8 mouse cellular contexts compared by ENCODE assay signal in genomic region chr7:31149751-31150565, GRCm38 (mm10). TPM values are rescaled to one million over a fixed set of nuclear protein-coding genes. Genes with fewer than 3 reads are reported as not detected.
DNase-seq lines count a peak whose midpoint lies in the region; ATAC-seq and TF ChIP-seq lines count a peak whose summit lies in the region.

No protein-coding gene starts in this region.

- H3K36me3 ChIP-seq in kidney, embryonic 15.5 days = peaks cover 4% of the 10 kb centered on the region; the same call in 1 of the 2 replicates
- H3K36me3 ChIP-seq in E14TG2a.4 (ENCODE audit: insufficient read depth, low read length) (peaks cover 32% of the 10 kb centered on the region), myocyte (ENCODE audit: control insufficient read depth, insufficient read depth) (no peaks in the 10 kb centered on the region)

- peak overlapping the region; percentile 61 for H3K4me2 ChIP-seq in kidney, embryonic 15.5 days
- peak overlapping the region; percentile 87 for H3K4me2 ChIP-seq in myocyte (ENCODE audit: low read depth)

- no peak for DNase-seq in kidney, adult 18-20 months
- peak; percentile 40 for DNase-seq in embryo, embryonic 9.5 days (ENCODE audit: extremely low spot score)
- DNase-seq in c-Kit-positive CD71-positive TER-119-positive erythroid progenitor cells, embryonic 14.5 days (ENCODE audit: low spot score) = no peak
- no peak for DNase-seq in ovary, postnatal 10 days (ENCODE audit: low spot score)

- H3K9me3 ChIP-seq in kidney, embryonic 15.5 days (replicated peaks) = no peaks in the 10 kb centered on the region
- no peaks in the 10 kb centered on the region for H3K9me3 ChIP-seq in E14TG2a.4 (ENCODE audit: low read length)

- no peaks in the 10 kb centered on the region for H3K27me3 ChIP-seq in kidney, embryonic 15.5 days
- H3K27me3 ChIP-seq in E14TG2a.4 (ENCODE audit: insufficient read depth, low read length) = no peaks in the 10 kb centered on the region
- H3K27me3 ChIP-seq in myocyte (ENCODE audit: control insufficient read depth, insufficient read depth, insufficient read length) = no peaks in the 10 kb centered on the region

- peak overlapping the region; percentile 93 for H3K4me3 ChIP-seq in kidney, embryonic 15.5 days (replicated peaks)
- H3K4me3 ChIP-seq in E14TG2a.4 (replicated peaks; ENCODE audit: low read length) = peak overlapping the region; percentile 87
- H3K4me3 ChIP-seq in myocyte = peak overlapping the region; percentile 71

- no peak for ATAC-seq in kidney, embryonic 15.5 days (replicated peaks; ENCODE audit: low FRiP score)
- ATAC-seq in inflammation-experienced regulatory T-cells, adult 6 months = peak; percentile 25

- peak overlapping the region; percentile 95 for H3K9ac ChIP-seq in kidney, embryonic 15.5 days

- WGBS in kidney, embryonic 15.5 days = under 1% methylated on average over 20 of the region's 20 CpGs

- TF ChIP-seq POLR2A in myocyte (IDR thresholded peaks at IDR 0.05; ENCODE audit: insufficient read length, low read depth) = no peak

- H3K4me1 ChIP-seq in kidney, embryonic 15.5 days = peaks cover 51% of the 10 kb centered on the region
- H3K4me1 ChIP-seq in E14TG2a.4 (replicated peaks; ENCODE audit: low read depth, low read length) = peaks cover 88% of the 10 kb centered on the region

- peak overlapping the region; percentile 94 for H3K27ac ChIP-seq in kidney, embryonic 15.5 days

- H3K79me2 ChIP-seq in myocyte (ENCODE audit: control insufficient read depth, insufficient read depth) = peaks cover 54% of the 10 kb centered on the region

- peak overlapping the region; percentile 79 for H3ac ChIP-seq in myocyte (ENCODE audit: control insufficient read depth, insufficient read length)

- TF ChIP-seq CTCF in E14TG2a.4 (conservative IDR thresholded peaks at IDR 0.05; ENCODE audit: low read length) = no peak

TF ChIP-seq in myocyte, 11 proteins besides CTCF, POLR2A, EP300 and RAD21:
- TF ChIP-seq USF1 (IDR thresholded peaks at IDR 0.05; ENCODE audit: low read depth) (no peak), MYOG (IDR thresholded peaks at IDR 0.05; ENCODE audit: control insufficient read depth in 1 of 3, insufficient read depth in 1 of 3, insufficient read length in 2 of 3, low read depth in 2 of 3) (peak in 1 of 3 experiments; percentile 53), REST (IDR thresholded peaks at IDR 0.05; ENCODE audit: insufficient read depth, insufficient read length) (no peak), E2F4 (IDR thresholded peaks at IDR 0.05; ENCODE audit: insufficient read depth) (no peak), MYOD1 (IDR thresholded peaks at IDR 0.05; ENCODE audit: control insufficient read depth in 1 of 3, insufficient read length in 2 of 3, low read depth in 2 of 3) (peak in 2 of 3 experiments; percentile 51 to 57), POLR2AphosphoS2 (IDR thresholded peaks at IDR 0.05; ENCODE audit: insufficient read length, low read depth) (no peak), TCF3 (IDR thresholded peaks at IDR 0.05; ENCODE audit: insufficient read length, low read depth) (no peak), CEBPB (IDR thresholded peaks at IDR 0.05; ENCODE audit: insufficient read depth, poor library complexity, severe bottlenecking) (no peak), SRF (IDR thresholded peaks at IDR 0.05; ENCODE audit: control insufficient read depth, insufficient read length, low read depth) (no peak), MAX (IDR thresholded peaks at IDR 0.05; ENCODE audit: low read depth) (no peak), TCF12 (IDR thresholded peaks at IDR 0.05; ENCODE audit: insufficient read depth, poor library complexity, severe bottlenecking) (no peak)

RNA-seq across cellular contexts. Expression of gene Gramd1a, which starts 5.7 kb away (rescaled TPM):
- polyA plus RNA-seq in kidney, embryonic 15.5 days (2015; fragmentation: Nextera tagmentation; extraction: Ambion mirVana) = 60.6 and 69.5 TPM in 2 replicates
- polyA plus RNA-seq in inflammation-experienced regulatory T-cells, adult 6 months (2017; shearing (Covaris generic)) = 100 to 1,000 TPM in 1 of 3 experiments, 10 to 100 TPM in 2; 70.7 to 113 (median 98.7) TPM
- 25.5 TPM for polyA plus RNA-seq in myocyte (2012; fragmentation: generic; extraction: Trizol)

RNA-seq across cellular contexts. Expression of gene Scn1b, which starts 23.2 kb away (rescaled TPM):
- polyA plus RNA-seq in kidney, embryonic 15.5 days (2015; fragmentation: Nextera tagmentation; extraction: Ambion mirVana) = 1.4 and 2.0 TPM in 2 replicates
- under 1 TPM in 1 of 3 experiments, not detected in 2; 0.30 TPM for polyA plus RNA-seq in inflammation-experienced regulatory T-cells, adult 6 months (2017; shearing (Covaris generic))
- polyA plus RNA-seq in myocyte (2012; fragmentation: generic; extraction: Trizol) = 4.1 TPM

RNA-seq across cellular contexts. Expression of gene Hpn, which starts 34.9 kb away (rescaled TPM):
- 40.6 and 45.0 TPM in 2 replicates for polyA plus RNA-seq in kidney, embryonic 15.5 days (2015; fragmentation: Nextera tagmentation; extraction: Ambion mirVana)
- 10 to 100 TPM in 1 of 3 experiments, 1 to 10 TPM in 2; 3.1 to 11.0 (median 8.1) TPM for polyA plus RNA-seq in inflammation-experienced regulatory T-cells, adult 6 months (2017; shearing (Covaris generic))
- polyA plus RNA-seq in myocyte (2012; fragmentation: generic; extraction: Trizol) = not detected
